Mouse (Mus musculus): ENCODE data around the gene Rab30. TPM values are rescaled to one million over a fixed set of nuclear protein-coding genes. Genes with fewer than 3 reads are reported as not detected.
A peak's percentile ranks its signal among the peaks of the same experiment; 100 is the strongest.

Rab30 gene
- total RNA-seq, 2 experiments from 2014 or later = 9.2 to 23.9 TPM

DNA sequence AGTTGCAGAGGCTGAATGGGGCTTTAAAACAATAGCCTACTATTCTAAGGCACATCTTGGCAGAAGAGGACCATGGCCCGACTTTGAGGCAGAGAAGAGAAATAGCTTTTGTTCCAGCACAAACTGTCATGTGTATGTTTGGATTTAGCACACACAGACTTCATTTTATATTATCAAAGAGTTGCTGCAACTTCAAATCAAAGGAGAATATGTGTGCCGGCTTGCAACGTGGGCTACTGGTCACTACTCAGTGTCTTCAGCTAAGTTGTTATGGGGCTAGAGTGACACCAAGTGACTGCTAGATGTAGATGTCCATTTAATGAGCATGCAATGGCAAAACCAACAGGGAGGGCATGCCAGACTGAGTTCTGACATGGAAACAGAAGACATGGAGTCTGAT, 86.6 kb downstream of the Rab30 start:
- ATAC-seq (replicated peaks; ENCODE audit: low FRiP score, poor library complexity, severe bottlenecking) = no peak

DNA sequence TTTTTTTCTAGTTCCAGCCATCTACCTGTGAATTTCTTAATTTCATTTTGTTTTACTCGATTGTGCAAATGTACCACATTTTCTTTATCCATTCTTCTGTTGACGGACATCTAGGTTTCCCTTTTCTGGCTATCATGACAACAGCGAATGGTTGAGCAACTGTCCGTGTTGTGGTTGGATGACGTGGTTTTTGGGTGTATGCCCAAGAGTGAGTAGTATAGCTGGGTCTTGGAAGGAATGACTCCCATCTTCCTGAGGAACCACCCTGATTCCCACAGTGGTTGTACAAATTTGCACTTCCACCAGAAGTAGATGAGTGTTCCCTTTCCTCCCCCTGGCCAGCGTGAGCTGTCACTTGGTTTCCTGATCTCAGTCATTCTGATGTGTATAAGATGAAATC, 91.0 kb downstream of the Rab30 start:
- ATAC-seq (replicated peaks; ENCODE audit: low FRiP score, poor library complexity, severe bottlenecking) = no peak

DNA sequence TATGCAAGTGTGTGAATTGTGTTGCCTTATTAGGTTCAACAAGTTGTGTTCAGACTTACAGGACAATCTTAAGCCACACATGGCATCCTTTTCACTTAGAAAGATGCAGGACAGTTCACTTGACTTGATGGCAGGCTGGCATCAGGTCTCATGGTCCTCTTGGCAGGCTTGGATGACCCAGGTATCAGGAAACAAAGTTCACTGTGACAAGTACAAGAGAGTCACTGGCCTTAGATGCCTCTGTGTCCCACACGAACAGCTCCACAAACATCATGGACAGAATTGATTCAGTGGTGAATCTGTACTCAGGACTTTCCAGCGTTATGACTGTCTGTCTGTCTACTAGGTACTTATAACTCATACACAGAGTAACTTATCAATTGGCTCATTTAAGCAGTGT, 93.0 kb downstream of the Rab30 start:
- ATAC-seq (replicated peaks; ENCODE audit: low FRiP score, poor library complexity, severe bottlenecking) = no peak

DNA sequence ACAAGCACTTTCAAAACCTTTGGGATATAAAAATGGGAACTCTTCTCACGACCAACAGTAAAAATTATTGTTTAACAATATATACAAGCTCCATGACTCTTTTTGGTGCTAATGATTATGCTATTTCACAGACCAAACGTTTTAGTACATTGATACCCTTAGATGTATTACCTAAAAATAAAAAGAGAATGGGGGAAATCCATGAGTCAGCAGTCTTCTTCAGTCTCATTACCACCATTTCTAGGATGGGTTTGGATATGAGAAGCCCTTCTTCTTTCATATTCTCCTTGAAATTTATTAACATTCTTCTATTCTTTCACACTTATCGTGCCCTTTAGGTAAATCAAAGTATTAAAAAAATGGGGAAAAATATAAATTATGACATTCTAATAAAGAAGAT, 95.0 kb downstream of the Rab30 start:
- ATAC-seq (replicated peaks; ENCODE audit: low FRiP score, poor library complexity, severe bottlenecking) = no peak

DNA sequence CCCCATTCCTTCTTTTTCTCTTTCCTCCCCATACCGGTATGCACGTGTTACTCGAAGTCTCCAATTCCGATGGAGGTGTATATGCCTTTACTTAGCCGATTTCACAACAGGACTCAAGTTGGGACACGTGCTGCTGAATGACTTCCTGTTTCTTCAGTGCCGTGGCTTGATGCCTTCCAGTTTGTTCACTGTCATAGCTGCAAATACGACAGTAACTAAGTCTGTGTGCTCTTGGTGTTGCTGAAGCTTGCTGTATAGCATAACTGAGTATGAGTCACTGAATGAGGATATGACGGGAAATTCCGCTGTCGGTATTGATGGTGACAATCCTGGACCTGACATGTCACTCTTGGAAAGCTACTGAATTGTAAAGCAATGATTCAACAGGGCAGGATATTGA, 95.8 kb downstream of the Rab30 start:
- ATAC-seq (replicated peaks; ENCODE audit: low FRiP score, poor library complexity, severe bottlenecking) = no peak

DNA sequence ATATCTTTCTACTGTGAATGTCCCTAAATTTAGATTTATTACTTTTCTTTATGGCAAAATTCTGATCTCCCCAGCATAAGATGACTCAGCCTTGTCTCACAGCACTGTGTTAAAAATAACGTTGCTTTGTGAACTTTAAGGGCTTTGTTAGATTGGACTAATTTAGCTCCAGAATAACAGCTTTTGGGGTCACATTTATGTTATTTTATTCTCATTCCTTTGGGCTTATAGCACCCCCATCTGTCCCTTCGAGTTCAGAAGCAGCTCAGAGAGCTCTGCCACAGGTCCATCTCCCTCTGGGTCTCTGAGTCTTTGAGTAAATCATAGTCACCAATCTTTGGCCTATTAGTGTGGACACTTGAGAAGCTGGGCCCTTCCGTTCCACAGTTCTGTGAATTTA, 96.5 kb downstream of the Rab30 start:
- no peak for ATAC-seq (replicated peaks; ENCODE audit: low FRiP score, poor library complexity, severe bottlenecking)

DNA sequence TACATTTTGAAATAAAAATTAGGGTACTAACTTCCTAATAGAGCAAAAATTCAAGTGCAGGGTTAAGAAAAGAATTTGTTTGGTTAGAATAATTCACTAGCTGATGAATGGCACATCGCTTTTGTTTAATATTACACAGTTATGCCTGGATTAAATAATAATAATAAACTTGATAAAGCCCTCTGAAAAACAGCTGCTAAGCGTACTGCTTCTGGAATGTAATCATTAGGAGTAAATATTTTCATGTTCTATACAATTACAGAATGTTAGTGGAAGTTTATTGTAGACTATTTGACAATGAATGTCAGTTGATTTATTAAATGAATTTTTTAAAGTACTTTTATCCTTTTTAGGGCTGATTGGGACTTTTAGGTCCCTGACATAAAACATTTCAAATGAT, 100.9 kb downstream of the Rab30 start:
- no peak for ATAC-seq (replicated peaks; ENCODE audit: low FRiP score, poor library complexity, severe bottlenecking)

DNA sequence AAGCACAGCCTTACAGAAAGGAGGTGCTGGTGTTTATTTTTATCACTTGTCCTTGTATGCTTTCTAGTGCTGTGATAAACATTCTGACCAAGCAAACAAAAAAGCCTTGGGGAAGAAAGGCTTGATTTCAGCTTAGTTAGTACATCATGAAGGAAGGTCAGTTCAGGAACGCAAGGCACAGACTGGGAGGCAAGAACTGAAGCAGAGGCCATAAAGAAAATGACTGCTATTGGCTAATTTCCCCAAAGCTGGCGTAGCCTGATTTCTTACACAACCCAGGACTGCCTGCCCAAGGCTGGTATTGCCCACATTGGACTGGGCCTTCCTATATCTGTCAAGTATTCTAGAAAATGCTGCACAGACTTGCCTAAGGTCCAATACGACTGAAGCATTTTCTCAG, 106.8 kb downstream of the Rab30 start:
- no peak for ATAC-seq (replicated peaks; ENCODE audit: low FRiP score, poor library complexity, severe bottlenecking)

DNA sequence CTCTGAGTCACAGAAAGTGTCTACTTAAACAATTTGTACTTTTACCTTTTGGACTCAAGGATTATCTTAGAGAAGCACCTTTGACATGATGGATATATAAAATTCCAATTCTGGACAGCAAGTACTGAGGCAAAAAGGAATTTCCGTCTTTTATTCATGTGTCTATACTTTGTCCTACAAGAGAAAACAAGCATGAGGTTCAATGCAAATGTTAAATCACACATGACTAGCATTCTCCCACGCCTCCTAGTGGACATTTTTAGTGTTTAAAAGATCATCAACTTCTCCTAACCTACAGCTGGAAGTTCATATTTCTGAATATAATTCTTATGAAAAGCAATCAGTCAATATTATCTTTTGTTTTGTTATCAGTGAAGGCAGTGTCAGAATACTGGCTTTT, 125.1 kb downstream of the Rab30 start:
- 0 out of 2 replicates have a peak, but pooled peaks have one; percentile 49 for ATAC-seq (replicated peaks; ENCODE audit: low FRiP score, poor library complexity, severe bottlenecking)

DNA sequence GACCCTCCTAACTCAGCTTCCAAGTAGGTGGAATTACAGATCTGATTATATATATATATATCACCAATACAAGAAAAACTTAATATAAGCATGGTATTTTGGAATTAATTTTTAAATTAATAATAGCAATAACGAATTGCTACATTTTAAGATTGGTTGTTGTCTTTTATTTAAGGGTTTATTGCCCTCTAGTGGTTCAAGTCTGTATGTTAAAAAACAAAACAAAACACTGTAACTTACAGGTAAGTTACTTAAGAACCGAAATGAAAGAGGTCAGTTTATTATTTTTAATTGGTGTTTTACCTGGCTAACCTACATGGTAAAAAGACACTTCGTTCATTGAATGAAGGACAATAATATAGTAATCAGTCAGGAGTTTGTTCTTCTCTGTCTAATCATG, 128.8 kb downstream of the Rab30 start:
- no peak for ATAC-seq (replicated peaks; ENCODE audit: low FRiP score, poor library complexity, severe bottlenecking)

DNA sequence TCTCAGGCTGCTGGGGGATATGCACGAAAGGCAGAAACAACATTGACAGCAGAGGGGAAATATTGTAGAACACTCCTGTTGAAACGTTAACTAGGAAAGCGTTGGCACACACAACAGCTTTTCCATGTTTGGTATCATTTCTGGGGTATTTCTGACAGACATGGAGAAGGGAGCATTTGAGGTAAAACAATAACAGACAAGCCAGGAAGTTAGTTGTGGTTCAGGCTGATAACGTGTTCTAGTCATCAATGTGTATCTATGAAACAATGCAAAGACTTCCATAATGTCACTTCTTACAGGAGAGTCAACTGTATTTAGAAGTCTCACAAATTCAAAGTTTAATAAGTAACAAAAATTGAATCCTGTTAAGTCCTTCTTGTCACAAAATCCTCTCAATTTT, 130.2 kb downstream of the Rab30 start:
- ATAC-seq (replicated peaks; ENCODE audit: low FRiP score, poor library complexity, severe bottlenecking) = no peak

DNA sequence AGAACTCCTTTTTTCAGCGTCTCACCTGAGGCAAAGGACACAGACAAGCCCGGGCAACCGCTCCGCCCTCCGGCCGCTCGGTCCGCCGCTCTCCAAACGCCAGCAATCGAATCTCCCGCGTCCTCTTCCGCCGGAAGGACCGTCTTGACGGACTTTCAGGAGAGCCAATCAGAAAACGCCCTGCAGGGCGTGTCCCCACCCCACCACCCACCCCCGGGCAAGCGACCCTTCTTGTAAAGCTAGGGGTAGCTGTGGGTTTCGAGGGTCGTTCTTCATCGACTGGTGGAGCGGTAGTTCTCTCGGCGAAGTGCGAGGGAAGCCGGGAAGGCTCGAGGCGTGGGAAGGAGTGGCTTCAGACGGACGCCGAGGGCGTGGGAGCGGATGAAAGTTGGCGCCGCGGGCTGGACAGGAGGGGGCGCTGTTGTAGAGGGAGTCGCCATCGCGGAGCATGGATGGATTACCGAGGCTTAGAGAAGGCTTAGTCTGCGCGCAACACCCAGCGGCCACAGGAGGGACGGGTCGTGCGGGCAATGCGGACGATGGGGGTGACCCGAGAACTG, 132.8 kb downstream of the Rab30 start, which contains the start of the genes Ddias and Prcp:
Gene Ddias (minus strand): TSS at position 132 of the 560 bp plus-strand sequence.
Gene Prcp (plus strand): TSS at position 355 of the 560 bp plus-strand sequence.
- peak; percentile 74 for ATAC-seq (replicated peaks; ENCODE audit: low FRiP score, poor library complexity, severe bottlenecking)

DNA sequence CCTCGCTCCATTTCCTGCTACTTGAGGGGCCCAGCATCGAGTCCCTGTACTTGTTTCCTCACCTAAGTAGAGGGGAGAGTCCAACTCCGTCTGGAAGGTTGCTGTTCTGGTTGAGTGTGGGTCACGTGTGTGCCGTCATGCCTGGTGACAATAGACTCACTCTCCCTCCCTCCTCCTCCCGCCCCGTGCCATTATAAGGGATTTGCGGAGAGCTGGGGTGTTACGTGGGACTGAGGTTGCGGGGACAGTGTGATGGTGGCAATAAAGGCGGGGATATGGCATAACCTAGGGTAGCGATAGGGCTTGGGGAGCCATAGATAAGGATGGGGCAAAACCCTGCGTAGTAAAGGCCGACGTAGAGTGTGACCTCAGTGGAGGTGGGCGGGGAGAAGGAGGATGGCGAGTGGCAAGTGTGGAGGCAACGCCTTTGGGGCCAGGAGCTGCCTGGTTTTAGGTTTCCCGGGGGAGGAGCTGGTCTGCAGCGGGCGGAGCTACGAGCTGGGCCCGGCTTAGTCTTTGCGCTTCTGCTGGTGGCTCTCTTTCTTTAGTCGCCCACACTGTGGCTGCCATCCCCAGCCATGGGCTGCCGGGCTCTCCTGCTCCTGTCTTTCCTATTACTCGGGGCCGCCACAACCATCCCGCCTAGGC, 133.5 kb downstream of the Rab30 start:
- peak; percentile 78 for ATAC-seq (replicated peaks; ENCODE audit: low FRiP score, poor library complexity, severe bottlenecking)

DNA sequence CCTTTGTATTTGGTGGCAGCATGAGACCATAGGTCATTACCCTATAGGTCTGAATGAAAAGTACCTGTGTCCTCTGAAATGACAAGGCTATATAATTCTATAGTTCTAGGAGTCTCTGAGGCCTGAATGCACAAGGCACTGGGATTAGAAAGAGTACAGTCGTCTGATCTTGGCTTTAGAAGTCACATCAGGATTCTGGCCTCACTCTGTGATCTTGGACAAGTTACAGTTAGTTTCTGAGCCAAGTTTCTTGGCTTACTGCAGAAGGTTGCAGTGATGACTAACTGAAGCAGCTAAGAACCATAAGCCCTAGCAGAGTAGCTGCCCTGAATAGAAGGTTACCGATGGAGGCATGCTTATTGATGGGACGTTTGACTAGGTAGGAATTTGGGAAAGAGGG, 134.7 kb downstream of the Rab30 start:
- no peak for ATAC-seq (replicated peaks; ENCODE audit: low FRiP score, poor library complexity, severe bottlenecking)

DNA sequence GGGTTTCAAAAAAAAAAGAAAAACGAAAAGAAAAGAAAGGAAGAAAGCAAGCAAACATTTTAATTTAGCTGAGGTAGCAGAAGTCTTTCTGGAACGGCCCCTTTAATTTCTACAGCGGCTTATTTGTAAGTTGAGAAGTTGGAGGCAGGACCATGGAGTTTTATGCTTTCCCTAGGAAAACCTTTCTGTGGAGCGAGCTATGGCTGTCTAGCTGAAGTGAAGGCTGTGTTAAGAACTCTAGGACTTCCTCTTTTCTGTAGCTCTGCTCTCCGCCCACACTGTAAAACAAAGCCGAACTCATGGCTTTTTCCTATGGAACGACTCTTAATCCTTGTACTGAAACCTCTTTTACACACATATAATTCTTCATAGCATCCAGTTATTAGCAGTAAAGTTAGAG, 135.1 kb downstream of the Rab30 start:
- no peak for ATAC-seq (replicated peaks; ENCODE audit: low FRiP score, poor library complexity, severe bottlenecking)

DNA sequence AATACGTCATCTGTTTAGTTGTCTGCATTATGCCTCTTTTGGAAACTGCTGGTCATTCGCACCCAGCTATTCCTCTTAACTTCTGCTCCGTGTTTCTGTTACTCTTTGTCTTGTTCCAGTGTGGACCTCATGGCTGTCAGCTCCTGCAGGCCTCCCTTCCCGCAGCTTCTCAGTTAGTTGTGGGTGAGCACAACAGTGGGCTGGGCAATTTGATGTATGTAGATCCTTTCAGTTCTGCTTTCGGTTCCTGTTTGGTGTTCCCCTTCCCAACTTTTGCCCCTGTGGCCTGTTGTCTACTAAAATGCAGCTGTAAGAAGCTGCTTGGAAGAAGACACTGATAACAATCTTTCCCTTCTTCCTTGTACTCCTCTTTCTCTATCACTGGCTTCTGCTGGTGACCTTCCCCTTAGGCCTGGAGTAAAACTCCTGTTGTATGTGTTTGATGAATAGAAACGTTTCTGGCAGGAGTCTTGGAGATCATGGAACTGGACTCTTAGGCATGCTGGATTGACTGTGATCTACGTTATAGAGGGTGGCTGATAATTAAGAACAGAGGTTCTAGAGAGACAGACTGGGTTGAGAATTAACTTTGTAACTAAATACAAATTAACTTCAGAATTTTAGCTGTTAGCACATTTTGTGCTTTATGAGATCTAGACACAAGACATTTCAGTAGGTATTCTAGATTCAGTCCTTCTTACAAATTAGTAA, 137.3 kb downstream of the Rab30 start:
- ATAC-seq (replicated peaks; ENCODE audit: low FRiP score, poor library complexity, severe bottlenecking) = no peak

DNA sequence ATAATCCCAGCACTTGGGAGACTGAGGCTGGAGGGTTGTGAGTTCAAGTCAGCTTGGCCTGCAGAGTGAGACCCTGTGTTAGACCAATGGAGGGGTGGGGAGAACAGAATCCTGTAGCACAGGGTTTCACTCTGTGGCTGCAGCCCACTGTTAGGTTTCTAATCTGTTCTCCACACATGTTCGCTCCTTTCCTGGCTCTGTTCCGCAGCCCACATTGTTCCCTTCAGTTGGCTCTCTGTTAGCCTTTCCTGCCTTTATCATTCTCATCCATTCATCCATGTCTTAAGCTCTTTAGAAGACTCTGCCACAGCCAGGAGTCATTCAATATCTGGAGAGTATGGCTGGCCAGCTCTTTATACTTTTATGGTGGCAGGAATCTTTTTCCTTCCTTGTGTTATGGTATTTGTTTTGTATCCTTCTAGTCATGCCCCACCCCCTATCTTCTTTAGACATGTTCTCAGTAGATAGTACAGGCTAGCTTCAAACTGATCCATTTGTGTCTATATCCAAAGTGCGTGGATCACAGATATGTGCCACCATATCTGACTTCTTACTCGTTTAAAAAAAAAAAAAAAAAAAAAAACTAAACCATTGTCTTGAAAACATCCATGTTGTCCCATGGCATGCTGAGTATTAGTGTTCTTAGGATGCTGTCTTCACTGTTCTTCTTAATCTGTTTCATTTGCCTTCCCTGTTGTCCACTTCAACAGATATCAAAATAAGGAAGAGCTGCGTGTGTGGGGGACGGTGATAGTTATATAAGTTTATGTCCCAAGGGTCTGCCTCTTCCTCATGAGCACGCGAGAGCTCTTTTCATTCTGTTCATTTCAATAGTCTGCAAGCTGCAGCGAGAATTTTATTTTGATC, 142.7 kb downstream of the Rab30 start:
- peak; percentile 57 for ATAC-seq (replicated peaks; ENCODE audit: low FRiP score, poor library complexity, severe bottlenecking)

DNA sequence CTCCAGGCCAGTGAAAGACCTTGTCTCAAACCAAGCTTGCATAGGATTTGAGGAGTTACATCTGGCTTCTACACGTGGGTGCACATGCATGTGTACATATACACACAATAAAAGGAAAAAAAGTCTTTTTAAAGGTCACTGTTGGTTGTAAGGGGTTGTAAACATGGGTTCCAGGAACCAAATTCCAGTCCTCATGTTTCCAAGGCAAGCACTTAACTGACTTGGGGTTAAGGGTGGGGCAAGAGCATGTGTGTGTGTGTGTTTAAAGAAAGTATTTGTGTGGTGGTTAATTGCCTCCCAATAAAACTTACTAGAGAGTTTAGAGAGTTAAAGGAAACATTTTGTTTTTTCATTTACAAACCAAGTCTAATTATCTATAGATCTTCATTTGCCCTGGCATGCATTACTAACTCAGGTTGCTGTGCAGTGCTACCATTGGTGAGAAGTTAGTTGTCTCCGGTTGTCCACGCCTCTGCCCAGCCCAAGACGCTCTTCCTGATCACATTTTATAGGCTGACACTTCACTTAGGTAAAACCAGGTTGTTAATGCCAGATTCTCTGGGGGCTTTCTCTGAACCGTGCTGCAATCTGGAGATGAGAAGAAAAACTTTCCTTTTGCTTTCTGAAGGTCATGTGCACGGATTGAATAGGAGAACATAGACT, 143.7 kb downstream of the Rab30 start:
- ATAC-seq (replicated peaks; ENCODE audit: low FRiP score, poor library complexity, severe bottlenecking) = no peak

DNA sequence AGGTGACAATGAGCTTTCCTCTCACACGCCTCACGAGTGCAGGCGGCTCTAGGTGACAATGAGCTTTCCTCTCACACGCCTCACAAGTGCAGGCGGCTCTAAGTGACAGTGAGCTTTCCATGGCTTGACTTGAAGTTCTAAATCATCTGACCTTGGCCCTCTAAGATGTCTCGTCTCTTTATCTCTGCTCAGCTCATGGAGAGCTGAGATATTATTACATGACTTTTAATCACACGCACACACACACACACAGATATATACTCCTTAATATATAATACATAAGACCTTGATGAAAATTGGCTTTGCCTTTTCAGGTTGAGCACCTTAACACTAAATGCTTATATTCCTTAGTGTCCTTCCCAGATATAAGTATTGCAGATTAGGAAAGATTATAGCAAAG, 145.4 kb downstream of the Rab30 start:
- peak; percentile 72 for ATAC-seq (replicated peaks; ENCODE audit: low FRiP score, poor library complexity, severe bottlenecking)

DNA sequence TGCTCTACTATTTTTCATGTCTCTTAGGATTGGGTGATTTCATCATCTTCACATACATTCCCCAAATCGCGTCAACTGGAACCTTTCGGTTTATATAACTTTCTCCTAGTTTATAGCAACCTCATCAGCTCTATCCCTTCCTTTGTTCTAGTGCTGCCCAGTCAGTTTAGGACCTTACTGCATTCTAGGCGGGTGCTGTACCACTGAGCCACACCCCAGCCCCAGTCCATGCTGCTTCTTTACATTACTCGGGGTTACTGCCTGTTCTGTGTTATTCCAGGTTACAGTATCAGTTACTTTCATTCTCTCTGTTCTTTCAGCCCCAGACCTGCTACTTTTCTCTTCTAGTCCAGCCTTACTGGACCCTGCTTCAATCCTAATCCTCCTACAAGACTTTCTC, 145.8 kb downstream of the Rab30 start:
- ATAC-seq (replicated peaks; ENCODE audit: low FRiP score, poor library complexity, severe bottlenecking) = peak; percentile 56
